In genomic region chr11:33199117-33199514, GRCm38 (mm10) we compare ENCODE assay signal across 17 mouse cellular contexts. TPM values are rescaled to one million over a fixed set of nuclear protein-coding genes. Genes with fewer than 3 reads are reported as not detected.
A peak's percentile ranks its signal among the peaks of the same experiment; 100 is the strongest.
DNase-seq lines count a peak whose midpoint lies in the region; ATAC-seq and TF ChIP-seq lines count a peak whose summit lies in the region.
"Had no signal": no experiment of that assay in that cellular context is flagged by ENCODE, and none has a peak within 500 bp of the region (broad histone marks: within the 10 kb centered on the region; RNA-seq: fewer than 3 reads in every experiment).

No protein-coding gene starts in this region.

- H3K27me3 ChIP-seq in forebrain, embryonic 10.5 days (ENCODE audit: poor library complexity, severe bottlenecking), result peaks cover 100% of the 10 kb centered on the region
- H3K27me3 ChIP-seq in forebrain, embryonic 16.5 days (replicated peaks; ENCODE audit: control insufficient read depth, insufficient read depth, low read length), result peaks cover 80% of the 10 kb centered on the region
- H3K27me3 ChIP-seq in hindbrain, embryonic 16.5 days (replicated peaks; ENCODE audit: control insufficient read depth, insufficient read depth, low read length), result peaks cover 50% of the 10 kb centered on the region
- peaks cover 44% of the 10 kb centered on the region for H3K27me3 ChIP-seq in stomach, postnatal 0 days (ENCODE audit: control insufficient read depth, insufficient read depth, low read length)

- H3K9ac ChIP-seq in forebrain, embryonic 16.5 days (replicated peaks; ENCODE audit: low read depth, low read length), result no peak overlapping the region
- H3K9ac ChIP-seq in hindbrain, embryonic 16.5 days (ENCODE audit: low read depth, low read length), result peak overlapping the region; percentile 4; the same call in 1 of the 2 replicates
- H3K9ac ChIP-seq in stomach, postnatal 0 days (ENCODE audit: low read length), result no peak overlapping the region

- WGBS in forebrain, embryonic 10.5 days, result under 1% methylated on average over 15 of the region's 15 CpGs
- WGBS in forebrain, embryonic 16.5 days, result 2% methylated on average over 15 of the region's 15 CpGs
- 4% methylated on average over 15 of the region's 15 CpGs for WGBS in hindbrain, embryonic 16.5 days
- WGBS in stomach, postnatal 0 days, result 7% methylated on average over 15 of the region's 15 CpGs

- no peaks in the 10 kb centered on the region for H3K36me3 ChIP-seq in forebrain, embryonic 10.5 days (replicated peaks)
- H3K36me3 ChIP-seq in forebrain, embryonic 16.5 days (ENCODE audit: control insufficient read depth, insufficient read depth), result no peaks in the 10 kb centered on the region
- no peaks in the 10 kb centered on the region for H3K36me3 ChIP-seq in hindbrain, embryonic 16.5 days (ENCODE audit: control insufficient read depth, insufficient read depth, low read length)
- no peaks in the 10 kb centered on the region for H3K36me3 ChIP-seq in stomach, postnatal 0 days (ENCODE audit: control insufficient read depth, insufficient read depth, low read length)

- TF ChIP-seq CTCF in stomach, postnatal 0 days (IDR thresholded peaks at IDR 0.05; ENCODE audit: low read depth), result no peak

- no peak for TF ChIP-seq EP300 in stomach, postnatal 0 days (optimal IDR thresholded peaks at IDR 0.05)

- H3K4me2 ChIP-seq in forebrain, embryonic 16.5 days (ENCODE audit: low read length), result no peak overlapping the region
- peak overlapping the region; percentile 42 for H3K4me2 ChIP-seq in hindbrain, embryonic 16.5 days (ENCODE audit: low read length)
- no peak overlapping the region for H3K4me2 ChIP-seq in stomach, postnatal 0 days (replicated peaks; ENCODE audit: low read depth)

- peaks cover 60% of the 10 kb centered on the region for H3K4me1 ChIP-seq in forebrain, embryonic 10.5 days
- peaks cover 31% of the 10 kb centered on the region for H3K4me1 ChIP-seq in forebrain, embryonic 16.5 days (replicated peaks; ENCODE audit: control insufficient read depth, insufficient read depth, low read length)
- peaks cover 9% of the 10 kb centered on the region for H3K4me1 ChIP-seq in hindbrain, embryonic 16.5 days (ENCODE audit: control insufficient read depth, insufficient read depth, low read depth, low read length)
- H3K4me1 ChIP-seq in stomach, postnatal 0 days (replicated peaks; ENCODE audit: control insufficient read depth, insufficient read depth), result peaks cover 2% of the 10 kb centered on the region; the same call in 1 of the 2 replicates

- ATAC-seq in forebrain, embryonic 16.5 days, result no peak
- ATAC-seq in hindbrain, embryonic 16.5 days, result no peak
- no peak for ATAC-seq in stomach, postnatal 0 days (ENCODE audit: low FRiP score, low TSS enrichment)
- ATAC-seq in erythroblast, adult 5-6 weeks (replicated peaks; ENCODE audit: low FRiP score, poor library complexity, severe bottlenecking), result no peak

- H3K27ac ChIP-seq in forebrain, embryonic 10.5 days, result no peak overlapping the region
- H3K27ac ChIP-seq in forebrain, embryonic 16.5 days (ENCODE audit: low read length), result no peak overlapping the region
- peak overlapping the region; percentile 2; the same call in 1 of the 2 replicates for H3K27ac ChIP-seq in hindbrain, embryonic 16.5 days (ENCODE audit: low read depth, low read length)
- no peak overlapping the region for H3K27ac ChIP-seq in stomach, postnatal 0 days (replicated peaks)

- peaks cover 8% of the 10 kb centered on the region for H3K9me3 ChIP-seq in forebrain, embryonic 10.5 days
- H3K9me3 ChIP-seq in forebrain, embryonic 16.5 days (ENCODE audit: control insufficient read depth, low read length), result peaks cover 5% of the 10 kb centered on the region; the same call in 1 of the 2 replicates
- peaks cover 8% of the 10 kb centered on the region for H3K9me3 ChIP-seq in hindbrain, embryonic 16.5 days (ENCODE audit: control insufficient read depth, low read length)
- peaks cover 5% of the 10 kb centered on the region for H3K9me3 ChIP-seq in stomach, postnatal 0 days (ENCODE audit: control insufficient read depth, low read length)

- no peak overlapping the region for H3K4me3 ChIP-seq in forebrain, embryonic 10.5 days
- H3K4me3 ChIP-seq in forebrain, embryonic 16.5 days (replicated peaks; ENCODE audit: low read length), result no peak overlapping the region
- H3K4me3 ChIP-seq in hindbrain, embryonic 16.5 days (ENCODE audit: low read length), result peak overlapping the region; percentile 20
- H3K4me3 ChIP-seq in stomach, postnatal 0 days (ENCODE audit: low read depth, low read length), result no peak overlapping the region

- peak; percentile 44 for DNase-seq in forebrain, embryonic 10.5 days (ENCODE audit: extremely low spot score, low spot score)
- peak; percentile 43 for DNase-seq in thymus, postnatal 4 days
- no peak for DNase-seq in thymus, adult 18-20 months
- DNase-seq in right cerebral cortex, postnatal 10 days (ENCODE audit: low spot score in 2 of 2), result no peak
- no peak for DNase-seq in stomach, postnatal 0 days (ENCODE audit: low spot score)
- DNase-seq: kidney, adult 8-10 months; liver; lung, postnatal 14 days; thymus, postnatal 25 days had no signal

RNA-seq across cellular contexts. Expression of gene Tlx3, which starts 4.3 kb away (rescaled TPM):
- polyA plus RNA-seq in forebrain, embryonic 10.5 days (2016; fragmentation: Nextera tagmentation; extraction: Ambion mirVana), result not detected in 2 replicates
- polyA plus RNA-seq in forebrain, embryonic 16.5 days (2015; fragmentation: Nextera tagmentation; extraction: Ambion mirVana), result not detected in 2 replicates
- 9.1 and 11.5 TPM in 2 replicates for polyA plus RNA-seq in hindbrain, embryonic 16.5 days (2015; fragmentation: Nextera tagmentation; extraction: Ambion mirVana)
- not detected in 2 replicates for polyA plus RNA-seq in stomach, postnatal 0 days (2015; fragmentation: Nextera tagmentation; extraction: Ambion mirVana)
- total RNA-seq in erythroblast, adult 5-6 weeks (2015; ENCODE audit: low replicate concordance), result not detected in 2 replicates
- total RNA-seq in erythroblast, adult 5-6 weeks (2017; ENCODE audit: low replicate concordance), result not detected in 2 replicates
- total RNA-seq: layer of hippocampus, postnatal 14 days; monocyte, adult 5-6 weeks had no signal
- polyA plus RNA-seq: frontal cortex, adult 2 months; gonadal fat pad, adult 2 months; heart, postnatal 0 days had no signal

RNA-seq across cellular contexts. Expression of gene Npm1, which starts 36.1 kb away (rescaled TPM):
- 1,478 and 1,686 TPM in 2 replicates for polyA plus RNA-seq in forebrain, embryonic 10.5 days (2016; fragmentation: Nextera tagmentation; extraction: Ambion mirVana)
- polyA plus RNA-seq in forebrain, embryonic 16.5 days (2015; fragmentation: Nextera tagmentation; extraction: Ambion mirVana), result 479 and 511 TPM in 2 replicates
- polyA plus RNA-seq in hindbrain, embryonic 16.5 days (2015; fragmentation: Nextera tagmentation; extraction: Ambion mirVana), result 351 and 353 TPM in 2 replicates
- 343 and 356 TPM in 2 replicates for polyA plus RNA-seq in stomach, postnatal 0 days (2015; fragmentation: Nextera tagmentation; extraction: Ambion mirVana)
- total RNA-seq in erythroblast, adult 5-6 weeks (2015; ENCODE audit: low replicate concordance), result 384 and 435 TPM in 2 replicates
- total RNA-seq in erythroblast, adult 5-6 weeks (2017; ENCODE audit: low replicate concordance), result 473 and 516 TPM in 2 replicates

RNA-seq across cellular contexts. Expression of gene Fgf18, which starts 51.9 kb away (rescaled TPM):
- 3.6 and 3.8 TPM in 2 replicates for polyA plus RNA-seq in forebrain, embryonic 10.5 days (2016; fragmentation: Nextera tagmentation; extraction: Ambion mirVana)
- 3.8 and 4.3 TPM in 2 replicates for polyA plus RNA-seq in forebrain, embryonic 16.5 days (2015; fragmentation: Nextera tagmentation; extraction: Ambion mirVana)
- polyA plus RNA-seq in hindbrain, embryonic 16.5 days (2015; fragmentation: Nextera tagmentation; extraction: Ambion mirVana), result 7.2 and 9.0 TPM in 2 replicates
- 1.4 and 2.3 TPM in 2 replicates for polyA plus RNA-seq in stomach, postnatal 0 days (2015; fragmentation: Nextera tagmentation; extraction: Ambion mirVana)
- not detected in 2 replicates for total RNA-seq in erythroblast, adult 5-6 weeks (2015; ENCODE audit: low replicate concordance)
- total RNA-seq in erythroblast, adult 5-6 weeks (2017; ENCODE audit: low replicate concordance), result not detected in 2 replicates
- total RNA-seq: monocyte, adult 5-6 weeks had no signal

Comparison
In these comparisons a context has a peak if more than half of its experiments do, and no peak if none do; other contexts are left out.
1. DNase-seq: peak in forebrain, embryonic 10.5 days (single experiment) and thymus, postnatal 4 days (single experiment); none in thymus, adult 18-20 months (0 of 2), right cerebral cortex, postnatal 10 days (0 of 2) and stomach, postnatal 0 days (single experiment).